Mouse (Mus musculus): Measurements from ENCODE around the gene Ehbp1.

Gene Ehbp1

DNA sequence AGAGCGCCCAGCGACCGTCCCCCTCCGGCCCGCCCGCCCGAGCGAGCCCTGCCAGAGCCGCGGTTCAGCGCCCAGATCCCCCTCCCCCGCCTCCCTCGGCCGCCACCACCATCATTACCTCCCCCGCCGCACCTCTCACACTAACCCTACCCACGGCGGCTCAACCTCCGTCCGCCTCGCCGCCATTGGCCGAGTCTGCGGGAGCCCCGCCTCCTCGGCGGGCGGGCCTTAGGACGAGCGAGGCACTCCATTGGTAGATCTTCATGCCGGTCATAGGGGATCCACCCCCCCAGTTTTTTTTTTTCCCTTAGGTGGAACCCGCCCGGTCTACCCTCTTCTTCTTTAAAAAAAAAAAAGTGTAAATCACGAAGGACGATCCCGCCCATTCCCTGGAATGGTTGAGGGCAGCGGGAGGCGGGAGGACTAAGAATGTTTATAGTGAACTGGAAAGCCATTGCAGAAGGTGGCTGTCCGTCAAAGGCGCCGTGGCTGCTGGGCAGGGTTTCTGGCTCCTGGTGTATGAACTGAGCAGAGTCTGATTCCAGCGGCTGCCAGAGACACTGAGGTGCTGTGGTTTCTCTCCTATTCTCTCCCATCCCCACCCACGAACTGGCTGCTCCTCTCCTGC lies 55.1 kb downstream of the Ehbp1 start:
- DNase-seq (ENCODE audit: extremely low spot score, low spot score) = peak; percentile 92

DNA sequence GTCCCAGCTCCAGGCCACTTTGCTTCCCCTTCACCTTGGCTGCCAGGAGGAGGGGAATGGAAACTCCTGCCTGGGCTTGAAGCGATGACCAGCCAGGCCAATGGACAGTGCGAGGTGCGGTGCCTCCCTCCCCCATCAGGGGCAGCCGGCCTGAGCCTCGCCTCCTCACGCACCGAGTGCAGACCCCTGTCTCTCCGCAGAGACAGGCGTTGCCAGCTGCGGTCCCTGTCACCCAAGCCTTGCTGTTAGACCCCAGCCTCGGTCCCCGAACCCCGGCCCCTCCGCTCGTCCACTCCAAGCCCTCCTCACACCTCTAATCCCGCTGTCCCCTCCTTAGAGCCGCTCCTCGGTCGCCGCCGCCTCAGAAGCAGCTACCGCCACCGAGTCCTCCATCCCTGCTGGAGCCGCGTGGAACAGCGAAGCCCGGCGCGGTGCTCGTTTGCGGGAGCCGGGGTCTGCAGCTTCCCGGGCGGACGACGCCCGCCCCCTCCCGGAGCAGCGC lies 55.7 kb downstream of the Ehbp1 start:
- DNase-seq (ENCODE audit: extremely low spot score, low spot score) = no peak

DNA sequence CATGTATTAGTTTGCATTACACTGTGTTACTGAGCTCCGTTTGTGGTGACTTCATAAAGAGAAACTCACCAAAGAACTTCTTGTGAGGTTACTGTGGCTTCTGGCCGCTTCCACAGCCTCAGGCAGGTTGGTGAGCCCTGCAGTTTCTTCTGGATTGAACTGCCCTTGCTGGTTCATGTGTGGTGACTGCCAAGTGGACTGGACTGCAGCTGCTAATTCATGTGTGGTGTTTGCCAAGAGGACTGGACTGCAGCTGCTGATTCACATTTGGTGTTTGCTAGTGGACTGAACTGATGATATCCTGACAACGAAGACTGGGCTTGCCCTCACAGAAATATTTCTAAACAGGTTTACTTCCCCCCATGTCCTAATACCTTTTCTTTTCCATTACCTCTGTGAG lies 65.4 kb downstream of the Ehbp1 start:
- no peak for DNase-seq (ENCODE audit: extremely low spot score, low spot score)

DNA sequence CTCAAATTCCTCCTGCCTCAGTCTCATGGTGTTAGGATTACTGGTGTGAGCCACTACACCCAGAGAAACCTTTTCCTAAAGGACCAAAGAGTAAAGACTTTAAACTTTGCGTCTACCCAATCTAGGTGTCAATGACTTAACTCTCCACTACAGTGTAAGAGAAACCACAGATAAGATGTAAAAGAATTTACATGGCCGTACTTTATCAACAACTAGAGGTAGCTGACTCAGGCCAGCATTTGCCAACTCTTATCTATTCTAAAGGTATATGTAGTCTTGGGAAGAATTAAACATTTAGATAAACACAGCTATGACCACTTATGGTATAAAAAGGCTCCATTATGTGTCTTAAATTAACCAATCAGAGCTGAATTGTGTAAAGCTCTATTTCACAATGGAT lies 67.9 kb downstream of the Ehbp1 start:
- no peak for DNase-seq (ENCODE audit: extremely low spot score, low spot score)

DNA sequence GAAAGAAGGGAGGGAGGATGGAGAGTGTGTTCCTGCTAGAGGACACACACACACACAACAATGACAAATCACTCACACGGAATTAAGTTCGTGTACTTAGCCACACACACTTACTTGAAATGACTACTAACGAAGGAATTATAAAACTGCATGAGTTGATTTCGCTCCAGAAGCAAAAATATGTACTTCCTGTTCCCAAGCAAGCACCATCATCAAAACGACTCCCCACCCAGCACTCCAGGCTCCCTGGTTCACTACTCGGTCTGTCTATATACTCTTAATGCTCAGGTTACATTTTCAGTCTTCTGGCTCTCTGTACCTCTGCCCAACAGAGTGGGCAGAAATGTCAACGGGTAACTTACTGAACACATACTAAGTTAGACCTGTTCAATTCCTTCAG lies 68.7 kb downstream of the Ehbp1 start:
- no peak for DNase-seq (ENCODE audit: extremely low spot score, low spot score)

DNA sequence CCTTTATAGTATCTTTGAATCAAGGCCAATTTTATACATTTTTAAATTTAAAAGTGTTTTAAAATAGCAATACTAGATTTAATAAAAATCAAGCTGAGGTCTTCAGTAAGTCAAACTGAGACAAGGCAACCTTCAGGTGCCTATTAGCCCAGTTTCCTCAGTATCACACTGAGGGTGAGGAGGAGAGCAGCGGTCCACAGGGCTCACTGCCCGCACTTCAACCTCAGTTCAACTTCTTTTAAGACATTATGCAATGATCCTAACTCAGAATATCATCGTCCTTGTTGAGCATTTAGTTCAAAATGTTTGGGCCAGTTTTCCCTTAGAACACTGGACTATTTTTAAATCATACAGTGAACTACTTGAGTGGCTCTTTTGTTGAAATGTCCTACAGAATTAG lies 70.2 kb downstream of the Ehbp1 start:
- no peak for DNase-seq (ENCODE audit: extremely low spot score, low spot score)

DNA sequence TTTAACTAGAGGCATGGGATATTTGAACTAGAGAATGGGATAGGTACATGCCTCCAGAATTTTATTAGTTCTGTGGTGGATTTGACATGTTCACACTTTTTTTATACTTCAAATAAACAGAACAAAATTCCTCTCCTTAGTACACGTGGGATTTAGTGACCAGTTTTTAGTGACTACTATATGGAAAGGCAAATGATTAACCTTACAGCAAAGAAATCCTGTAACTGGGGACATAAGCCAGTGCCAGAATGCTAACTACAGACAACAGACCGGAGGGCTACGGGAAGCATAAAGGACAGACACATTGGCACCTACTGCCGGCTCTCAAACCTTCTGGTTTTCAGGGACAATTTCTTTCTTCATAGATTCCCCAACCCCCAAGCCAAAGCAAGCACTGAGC lies 72.4 kb downstream of the Ehbp1 start:
- DNase-seq (ENCODE audit: extremely low spot score, low spot score) = no peak

DNA sequence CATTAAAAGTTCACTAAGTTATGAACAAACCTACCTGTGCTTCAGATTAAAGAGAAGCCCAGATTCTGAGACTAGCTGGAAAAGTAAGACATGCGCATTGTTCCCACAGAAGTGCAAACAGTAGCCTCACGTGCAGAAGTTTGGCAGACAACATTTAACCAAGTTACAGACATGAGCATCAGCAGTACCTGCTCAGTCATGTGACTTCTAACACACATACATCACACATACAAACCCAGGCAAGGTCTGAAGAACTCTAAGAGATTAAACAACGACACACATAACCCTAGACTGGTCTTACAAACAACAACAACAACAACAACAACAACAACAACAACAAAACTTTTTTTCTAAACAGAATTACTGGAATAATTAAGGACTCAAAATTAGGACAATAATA lies 72.9 kb downstream of the Ehbp1 start:
- DNase-seq (ENCODE audit: extremely low spot score, low spot score) = no peak

DNA sequence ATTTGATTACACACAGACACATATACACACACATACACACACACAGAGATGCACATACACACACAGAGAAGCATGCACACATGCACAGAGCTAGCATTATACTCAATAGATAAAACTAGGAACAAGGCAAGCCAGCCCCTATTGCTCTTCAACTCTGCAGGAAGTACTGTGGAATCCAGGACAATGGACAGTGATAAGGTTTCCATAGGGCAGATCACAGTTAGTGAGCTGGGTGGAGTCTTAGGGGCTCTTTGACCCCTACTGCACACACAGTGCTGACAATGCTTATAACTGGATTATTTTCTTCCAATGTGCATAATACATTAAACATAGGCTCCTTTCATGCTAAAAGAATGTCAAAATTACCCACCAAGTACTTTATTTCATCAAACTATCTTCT lies 75.1 kb downstream of the Ehbp1 start:
- DNase-seq (ENCODE audit: extremely low spot score, low spot score) = no peak

DNA sequence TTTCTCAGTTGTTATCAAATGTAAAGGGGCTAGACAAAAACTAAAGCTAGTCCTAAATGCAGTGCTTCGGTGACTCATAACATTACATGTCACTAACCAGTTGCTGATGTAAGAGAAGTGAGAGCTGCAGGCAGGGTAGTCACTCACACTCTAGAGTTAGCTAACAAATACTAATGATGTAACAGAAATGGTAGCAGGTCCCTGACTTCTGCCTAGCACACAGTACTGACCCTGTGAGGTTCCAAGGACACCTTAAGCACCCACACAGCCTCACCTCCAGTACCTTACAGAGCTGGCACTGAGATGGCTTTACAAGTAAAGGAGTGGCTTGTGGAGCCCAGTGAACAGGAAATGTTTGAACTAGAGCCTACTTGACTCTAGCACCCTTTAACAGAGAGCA lies 86.7 kb downstream of the Ehbp1 start:
- DNase-seq (ENCODE audit: extremely low spot score, low spot score) = no peak

DNA sequence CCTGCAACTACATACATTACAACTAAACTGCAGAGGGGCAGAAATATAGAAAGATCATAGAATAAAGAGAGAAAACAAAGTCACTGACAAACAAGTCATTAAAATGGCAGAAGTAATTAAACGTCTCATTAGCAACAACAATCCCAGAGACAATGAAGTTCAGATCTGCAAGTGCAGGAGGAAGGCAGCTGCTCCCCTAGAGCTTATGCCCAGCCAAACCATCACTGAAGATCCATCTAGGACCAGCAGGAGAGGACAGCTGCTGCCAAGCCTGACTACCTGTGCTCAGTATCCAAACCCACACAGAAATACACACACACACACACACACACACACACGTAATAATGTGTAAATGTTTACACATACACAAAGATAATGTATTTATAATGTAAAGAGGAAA lies 92.7 kb downstream of the Ehbp1 start:
- DNase-seq (ENCODE audit: extremely low spot score, low spot score) = no peak

DNA sequence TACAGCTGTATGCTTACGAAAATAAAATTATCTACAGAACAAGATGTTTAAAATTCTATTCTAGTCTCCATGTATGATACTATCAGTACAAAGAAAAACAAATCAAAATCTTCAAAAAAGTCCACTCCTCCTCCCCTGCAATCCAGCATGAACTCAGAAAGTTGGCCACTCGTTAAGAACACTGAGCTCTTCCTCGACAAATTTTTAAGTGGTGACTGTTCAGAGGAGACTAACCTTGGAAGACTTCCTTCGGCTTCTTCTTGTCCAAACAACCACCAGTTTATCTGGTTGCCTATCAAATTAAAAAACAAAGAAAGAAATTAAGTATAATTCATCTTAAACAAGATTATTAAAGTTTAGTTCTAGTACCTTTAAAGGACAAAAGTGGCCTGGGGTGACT lies 94.4 kb downstream of the Ehbp1 start:
- DNase-seq (ENCODE audit: extremely low spot score, low spot score) = no peak

DNA sequence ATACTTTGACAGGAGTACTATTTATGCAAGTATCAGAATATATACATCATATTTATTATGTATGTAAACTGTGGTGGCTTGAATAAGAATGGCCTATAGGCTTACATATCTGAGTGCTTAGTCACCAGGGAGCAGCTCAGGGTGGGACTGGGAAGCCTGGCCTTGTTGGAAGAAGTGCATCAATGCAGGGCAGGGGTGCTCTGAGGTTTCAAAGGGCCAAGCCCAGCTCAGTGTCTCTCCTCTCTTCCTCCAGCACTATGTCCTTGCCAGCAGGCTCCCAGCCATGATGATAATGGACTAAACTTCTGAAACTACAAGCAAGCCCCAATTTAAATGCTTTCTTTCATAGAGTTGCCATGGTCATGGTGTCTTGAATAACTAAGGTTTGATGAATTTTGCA lies 95.0 kb downstream of the Ehbp1 start:
- no peak for DNase-seq (ENCODE audit: extremely low spot score, low spot score)

DNA sequence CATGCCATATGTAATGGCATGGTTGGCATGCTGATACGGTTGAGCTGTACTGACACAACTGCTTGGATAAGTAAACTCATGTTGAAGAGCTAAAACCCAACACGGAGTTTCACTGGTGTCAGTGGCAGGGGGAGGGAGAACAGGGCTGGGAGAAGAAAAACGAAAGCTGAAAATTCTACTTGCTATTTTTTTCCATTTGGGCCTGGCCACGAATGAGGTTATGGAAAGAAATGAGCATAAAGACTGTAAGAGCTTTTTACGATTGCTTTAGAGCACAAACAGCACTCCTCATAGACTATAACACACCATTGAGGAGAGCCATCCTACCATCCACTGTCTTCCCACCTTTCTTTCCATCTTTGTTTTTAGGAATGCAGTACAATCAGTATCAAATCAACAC lies 106.5 kb downstream of the Ehbp1 start:
- no peak for DNase-seq (ENCODE audit: extremely low spot score, low spot score)

DNA sequence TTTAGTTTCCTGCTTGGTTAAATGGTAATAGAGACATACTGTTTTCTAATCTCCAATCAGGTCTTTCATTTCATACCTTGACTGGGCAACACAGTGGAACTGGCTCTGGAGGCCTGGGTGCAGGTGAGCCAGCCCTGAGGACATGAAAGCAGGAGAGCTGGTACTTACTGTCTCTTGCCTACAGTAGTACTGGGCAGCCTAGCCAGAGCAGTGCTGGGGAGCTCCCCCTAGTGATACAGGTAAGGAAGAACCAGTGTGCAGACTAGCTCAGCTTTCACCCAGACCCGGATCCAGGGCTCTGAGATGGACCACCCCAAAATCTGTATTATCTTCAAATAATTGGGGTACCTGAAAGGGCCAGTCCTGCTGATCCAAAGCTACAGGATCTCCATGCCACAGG lies 107.4 kb downstream of the Ehbp1 start:
- DNase-seq (ENCODE audit: extremely low spot score, low spot score) = no peak

DNA sequence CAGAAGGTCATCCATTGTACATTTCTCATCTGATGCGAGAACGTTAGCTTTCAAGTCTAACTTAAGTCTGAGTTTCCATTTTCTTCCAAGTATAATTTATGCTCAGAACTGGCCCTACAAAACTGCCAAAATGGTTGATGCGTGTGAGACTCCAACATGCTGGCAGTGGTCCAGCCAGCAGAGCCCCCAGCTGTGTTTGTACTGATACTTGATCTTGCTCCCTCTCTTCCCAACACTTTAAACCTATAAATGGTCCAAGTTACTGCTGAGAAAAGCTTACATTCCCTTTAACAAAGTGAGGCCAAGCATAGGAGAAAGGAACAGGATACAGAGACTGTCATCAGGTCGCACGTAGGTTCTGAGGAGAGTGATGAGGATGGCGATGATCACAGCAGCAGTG lies 111.2 kb downstream of the Ehbp1 start:
- no peak for DNase-seq (ENCODE audit: extremely low spot score, low spot score)

DNA sequence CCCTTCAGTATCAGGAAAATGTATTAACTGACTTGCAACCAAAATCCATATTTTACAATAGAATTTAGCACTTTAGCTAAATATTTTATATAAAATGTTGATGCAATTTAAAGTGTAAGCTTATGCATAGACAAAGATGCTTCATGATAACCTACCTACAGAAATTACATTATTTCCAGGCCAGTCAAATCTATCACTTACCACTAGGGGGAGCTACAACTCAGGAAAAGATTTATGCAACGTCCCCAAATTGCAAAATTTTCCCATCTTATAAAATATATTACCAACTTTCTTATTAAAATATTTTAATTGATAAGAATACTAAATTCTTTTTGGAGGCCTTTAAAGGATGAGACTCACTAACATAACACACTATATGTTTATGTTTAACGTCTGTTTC lies 116.5 kb downstream of the Ehbp1 start:
- DNase-seq (ENCODE audit: extremely low spot score, low spot score) = no peak

DNA sequence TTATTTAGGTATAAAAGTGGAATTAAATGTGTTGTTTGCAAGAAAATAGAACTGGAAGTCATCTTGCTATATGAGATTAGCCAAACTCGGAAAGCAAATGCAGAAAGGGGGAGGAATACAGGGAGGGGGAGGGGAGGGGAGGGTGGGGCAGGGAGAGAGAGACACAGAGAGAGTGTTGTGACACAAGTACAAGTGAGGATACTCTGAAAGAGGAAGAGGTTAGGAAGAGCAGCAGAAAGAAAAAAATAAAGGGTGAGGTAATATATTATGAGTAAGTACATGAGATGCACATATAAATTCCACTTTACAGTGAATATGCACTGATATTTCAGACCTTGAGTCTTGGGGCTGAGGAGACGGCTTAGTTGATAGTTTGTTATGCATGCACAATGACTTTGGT lies 123.9 kb downstream of the Ehbp1 start:
- DNase-seq (ENCODE audit: extremely low spot score, low spot score) = no peak

DNA sequence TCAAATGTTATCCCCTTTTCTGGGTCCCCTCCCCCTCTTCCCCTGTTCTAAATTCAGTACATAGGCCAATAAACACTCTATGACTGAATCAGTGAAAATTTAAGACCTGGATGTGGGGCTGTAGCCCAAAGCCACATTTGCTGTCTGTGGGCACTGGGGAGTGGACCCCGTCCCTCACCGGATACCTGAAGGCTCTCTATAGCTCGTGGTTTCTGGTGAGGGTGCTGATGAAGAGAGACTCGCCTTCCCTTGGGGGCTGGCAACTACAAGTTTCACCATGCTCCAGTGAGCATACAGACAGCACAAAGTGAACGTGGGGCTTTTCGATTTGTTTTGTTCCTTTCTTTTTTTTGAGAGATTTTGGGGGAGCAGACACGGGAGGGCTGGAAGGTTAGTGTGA lies 125.2 kb downstream of the Ehbp1 start:
- DNase-seq (ENCODE audit: extremely low spot score, low spot score) = no peak

DNA sequence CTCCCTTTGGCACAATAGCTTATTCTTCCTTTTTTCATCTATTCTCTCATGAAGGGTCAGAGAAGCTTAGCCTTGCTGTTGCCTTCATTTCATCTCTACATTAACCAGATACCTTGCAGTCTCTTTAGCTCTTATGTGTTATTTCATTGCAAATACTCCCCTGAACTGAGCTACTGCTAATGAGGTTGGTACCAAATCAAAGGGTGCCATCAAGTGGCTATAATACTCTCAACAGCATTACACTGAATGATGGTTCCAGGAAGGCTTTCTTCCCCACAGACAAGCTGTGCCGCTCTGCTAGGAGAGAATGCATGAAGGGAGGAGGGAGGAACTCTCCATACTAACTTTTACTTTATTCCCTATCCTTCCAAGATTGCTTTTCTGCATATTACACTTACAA lies 135.5 kb downstream of the Ehbp1 start:
- no peak for DNase-seq (ENCODE audit: extremely low spot score, low spot score)

DNA sequence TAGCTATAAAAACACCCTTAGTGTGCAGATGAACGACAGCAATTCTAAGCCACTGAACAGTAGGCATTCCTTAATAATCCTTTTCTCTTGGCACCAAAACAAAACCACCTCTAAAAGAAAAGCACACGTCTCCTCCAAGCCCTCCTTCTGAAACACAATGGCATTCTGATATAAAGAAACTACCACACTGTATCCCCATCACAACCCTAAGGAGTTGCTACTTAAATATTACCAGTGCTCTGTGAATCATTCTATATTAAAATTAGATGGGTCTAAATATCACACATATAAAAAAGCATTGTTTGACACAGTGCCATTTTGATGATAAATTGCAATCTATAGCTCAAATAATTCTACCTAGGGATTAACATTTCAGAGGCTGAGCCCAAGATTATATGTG lies 135.9 kb downstream of the Ehbp1 start:
- no peak for DNase-seq (ENCODE audit: extremely low spot score, low spot score)

DNA sequence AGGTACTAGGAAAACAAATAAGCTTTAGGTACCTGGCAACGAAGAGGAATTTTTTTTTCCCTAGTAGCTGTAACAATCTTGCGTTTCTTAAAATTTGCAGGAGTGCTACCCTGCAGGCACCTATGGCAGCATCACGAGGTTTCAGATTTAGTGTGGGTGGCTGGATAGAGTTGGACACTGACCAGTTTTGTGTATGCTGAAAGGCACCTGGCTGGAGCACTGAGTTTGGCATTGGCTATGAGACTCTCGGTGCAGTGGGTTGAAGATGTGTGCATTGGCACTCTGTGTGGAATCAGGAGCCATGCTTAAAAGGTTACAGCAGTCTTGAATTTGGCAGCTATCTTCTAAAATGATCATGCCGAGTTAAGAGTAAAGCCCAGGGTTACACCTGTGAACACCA lies 138.7 kb downstream of the Ehbp1 start:
- no peak for DNase-seq (ENCODE audit: extremely low spot score, low spot score)

DNA sequence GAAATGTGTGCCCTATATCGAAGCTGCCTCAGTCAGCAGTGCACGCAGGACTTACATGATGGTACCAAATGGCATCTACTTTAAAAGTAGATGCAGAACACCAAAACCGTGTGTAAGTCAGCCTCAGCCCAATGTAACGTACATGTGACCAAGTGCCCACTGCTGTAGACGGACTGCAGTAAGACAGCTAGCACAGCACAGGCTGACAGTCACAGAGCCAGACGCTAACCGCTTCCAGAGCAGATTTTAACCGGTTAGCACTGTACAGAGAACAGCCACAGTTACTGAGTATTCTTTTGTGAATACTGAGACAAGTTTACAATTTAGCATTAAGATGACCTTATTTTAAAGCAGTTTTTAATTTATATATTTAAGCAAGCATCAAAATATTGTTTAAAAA lies 141.0 kb downstream of the Ehbp1 start:
- no peak for DNase-seq (ENCODE audit: extremely low spot score, low spot score)

DNA sequence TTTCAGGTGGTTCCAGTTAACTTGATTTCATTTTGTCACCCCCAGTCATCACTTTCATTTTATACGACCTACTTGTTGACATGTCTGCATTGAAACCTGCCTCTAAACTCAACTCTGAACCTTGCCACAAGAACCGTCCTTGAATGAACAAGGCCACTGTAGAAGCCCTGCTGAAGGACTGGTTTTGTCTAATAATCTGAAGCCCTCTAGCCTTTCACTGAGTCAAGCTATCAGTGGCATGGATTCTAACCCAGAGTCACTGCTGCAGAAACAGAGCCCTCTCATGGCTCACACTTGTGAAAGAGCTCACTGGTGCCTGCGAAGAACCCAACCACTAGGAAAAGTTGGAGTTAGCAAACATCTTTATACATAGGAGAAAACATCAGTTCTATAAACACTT lies 142.2 kb downstream of the Ehbp1 start:
- no peak for DNase-seq (ENCODE audit: extremely low spot score, low spot score)
